Mouse (Mus musculus): ENCODE data around the gene Shisa4.

The Shisa4 gene

DNA sequence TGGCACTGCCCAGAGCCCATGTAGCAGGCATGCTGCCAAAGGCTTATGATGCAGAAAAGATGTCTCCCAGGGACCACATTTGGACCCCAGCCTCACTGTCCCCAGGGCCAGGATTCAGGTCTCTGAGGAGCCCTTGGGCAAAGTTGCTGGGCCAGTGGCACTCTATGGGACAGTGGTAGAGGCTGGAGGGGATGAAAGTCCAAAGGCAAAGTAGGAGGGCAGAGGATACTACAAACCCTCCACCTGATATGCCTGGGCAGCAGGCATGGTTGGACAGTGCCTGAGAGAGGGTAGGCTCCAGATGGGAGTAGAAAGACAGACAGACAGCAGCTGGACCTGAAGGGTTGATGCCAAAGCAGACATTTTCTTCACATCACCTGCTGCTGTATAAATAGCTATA is 8.7 kb downstream of the Shisa4 start:
- no peak for DNase-seq (ENCODE audit: low spot score)

- DNase-seq (ENCODE audit: low spot score) = no peak
Observed at GRCm38 (mm10) chr1:135363446-135363845, 11.6 kb downstream of the Shisa4 start.

DNA sequence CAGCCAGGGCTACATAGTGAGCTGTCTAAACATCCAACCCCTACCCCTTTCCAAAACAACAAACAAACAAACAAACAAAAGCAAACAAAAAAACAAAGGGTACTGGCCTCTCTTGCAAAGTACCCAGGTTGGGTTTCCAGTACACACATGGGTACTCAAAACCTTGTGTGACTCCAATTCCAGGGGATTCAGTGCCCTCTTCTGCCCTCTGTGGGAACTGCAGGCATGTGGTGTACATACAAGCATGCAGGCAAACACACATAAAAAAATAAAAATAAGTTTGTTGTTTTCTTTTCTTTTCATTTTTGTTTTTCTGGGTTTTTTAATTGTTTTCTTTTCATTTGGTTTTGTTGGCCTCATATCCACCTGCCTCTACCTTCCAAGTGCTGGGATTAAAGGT is 12.9 kb downstream of the Shisa4 start:
- no peak for DNase-seq (ENCODE audit: low spot score)

DNA sequence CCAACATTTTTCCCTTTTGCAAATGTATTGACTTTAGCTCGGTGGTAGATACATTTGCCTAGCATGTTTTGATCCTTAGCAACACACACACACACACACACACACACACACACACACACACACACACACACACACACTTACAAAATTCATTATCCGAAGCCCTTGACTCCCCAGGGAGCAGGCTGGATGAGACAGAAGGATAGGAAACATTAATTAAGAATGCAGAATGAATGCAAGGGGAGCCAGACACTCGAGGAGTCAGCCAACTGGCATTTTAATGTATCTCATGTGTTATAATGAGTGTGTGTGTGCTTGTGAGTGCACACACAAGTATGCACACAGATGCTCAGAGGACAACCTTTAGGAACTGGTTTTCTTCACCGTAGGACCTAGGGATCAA is 13.5 kb downstream of the Shisa4 start:
- DNase-seq (ENCODE audit: low spot score) = no peak

GRCm38 (mm10) chr1:135359071-135359470 is 16.0 kb downstream of the Shisa4 start:
- DNase-seq (ENCODE audit: low spot score) = no peak

DNA sequence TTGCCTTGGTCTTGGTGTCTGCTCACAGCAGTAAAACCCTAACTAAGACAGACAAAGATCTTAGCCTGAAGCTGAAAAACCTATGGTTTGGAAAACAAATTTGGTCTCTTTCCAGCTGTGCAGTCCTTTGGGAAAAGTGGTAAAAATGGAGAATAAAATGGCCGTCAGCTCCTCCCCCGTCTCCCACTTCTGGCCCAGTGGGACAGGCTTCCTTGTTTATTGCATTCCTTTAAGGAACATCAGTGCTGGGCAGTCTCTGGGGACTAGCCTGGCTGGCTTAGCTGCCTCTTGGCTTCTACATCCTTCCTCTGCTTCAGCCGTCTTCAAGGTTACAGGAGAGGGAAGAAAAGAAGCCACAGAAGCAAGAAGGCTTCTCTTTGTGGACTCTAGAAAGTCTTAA is 23.1 kb downstream of the Shisa4 start:
- no peak for DNase-seq (ENCODE audit: low spot score)

DNA sequence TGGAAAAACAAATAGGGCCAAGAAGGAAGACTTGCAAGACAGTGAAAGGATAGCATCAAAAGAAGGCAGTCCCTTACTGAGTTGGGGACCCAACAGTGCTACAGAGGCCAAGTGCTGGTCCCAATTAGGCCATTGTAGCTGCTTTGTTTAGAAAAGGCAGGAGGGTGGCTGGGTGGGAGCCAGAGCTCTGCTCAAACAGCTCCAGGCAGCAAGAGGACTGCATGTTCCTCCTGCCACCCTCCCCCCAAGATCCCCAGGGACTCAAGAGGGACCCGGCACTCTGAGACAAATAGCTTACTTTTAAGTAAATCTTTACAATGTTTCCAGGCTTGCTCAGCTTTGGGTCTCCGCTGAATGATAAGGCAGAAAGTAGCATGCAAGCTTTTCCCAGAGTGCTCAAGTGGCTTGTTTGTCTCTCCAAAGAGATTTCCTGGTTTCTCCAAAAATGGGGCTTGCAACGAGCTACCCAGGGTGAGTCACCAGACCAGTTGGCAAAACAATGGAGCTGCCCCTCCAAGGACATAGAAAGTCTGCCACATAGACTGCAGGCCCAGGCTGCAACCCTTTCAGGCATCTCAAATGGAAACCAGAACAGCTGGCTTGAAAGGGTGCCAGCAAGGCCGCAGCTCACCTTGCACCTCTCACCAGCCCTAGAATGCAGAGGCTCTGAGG is 27.4 kb downstream of the Shisa4 start:
- DNase-seq (ENCODE audit: low spot score) = no peak

- no peak for DNase-seq (ENCODE audit: low spot score)
Observed at GRCm38 (mm10) chr1:135346891-135347290, 28.1 kb downstream of the Shisa4 start.

- no peak for DNase-seq (ENCODE audit: low spot score)
Observed at GRCm38 (mm10) chr1:135344026-135344425, 31.0 kb downstream of the Shisa4 start.

DNA sequence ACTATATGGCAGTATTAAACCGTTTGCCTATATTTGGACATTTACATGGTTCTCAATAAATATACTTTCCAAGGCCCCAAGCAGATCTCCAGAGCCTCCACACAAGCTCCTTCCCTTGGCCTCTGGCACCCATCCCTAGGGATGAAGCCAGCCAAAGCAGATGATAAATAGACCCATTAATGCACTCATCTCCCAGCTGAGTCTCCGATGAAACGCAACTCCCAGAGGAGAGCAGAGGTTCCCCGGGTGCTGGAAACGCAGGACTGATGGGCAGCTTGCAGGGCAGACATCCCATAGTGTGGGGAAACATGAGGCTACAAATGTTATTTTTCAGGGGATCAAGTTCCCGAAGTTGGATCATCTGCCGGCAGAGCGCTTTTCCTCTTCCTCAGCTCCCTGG is 33.1 kb downstream of the Shisa4 start:
- no peak for DNase-seq (ENCODE audit: low spot score)

- DNase-seq (ENCODE audit: low spot score) = no peak
Observed at GRCm38 (mm10) chr1:135330578-135330977, 44.5 kb downstream of the Shisa4 start.

DNA sequence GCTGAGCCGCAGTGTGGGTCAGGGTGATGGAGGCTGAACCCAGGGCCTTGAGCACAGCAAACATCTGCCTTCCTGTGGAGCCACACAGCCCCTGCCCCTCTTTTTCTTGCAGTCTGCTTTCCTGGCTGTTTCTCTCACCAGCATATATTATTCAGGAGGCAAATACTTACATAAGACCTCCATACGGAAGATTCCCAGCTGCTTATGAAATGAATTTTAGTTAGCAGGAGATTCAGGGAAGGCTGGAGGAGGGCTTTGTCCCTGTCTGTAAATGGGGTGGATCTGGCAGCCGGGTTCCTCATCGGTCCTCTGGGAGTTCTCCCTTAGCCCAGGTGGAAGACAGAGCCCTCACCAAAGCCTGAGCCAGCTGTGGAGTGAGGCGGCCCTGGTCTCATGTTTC is 46.7 kb downstream of the Shisa4 start:
- no peak for DNase-seq (ENCODE audit: low spot score)

DNA sequence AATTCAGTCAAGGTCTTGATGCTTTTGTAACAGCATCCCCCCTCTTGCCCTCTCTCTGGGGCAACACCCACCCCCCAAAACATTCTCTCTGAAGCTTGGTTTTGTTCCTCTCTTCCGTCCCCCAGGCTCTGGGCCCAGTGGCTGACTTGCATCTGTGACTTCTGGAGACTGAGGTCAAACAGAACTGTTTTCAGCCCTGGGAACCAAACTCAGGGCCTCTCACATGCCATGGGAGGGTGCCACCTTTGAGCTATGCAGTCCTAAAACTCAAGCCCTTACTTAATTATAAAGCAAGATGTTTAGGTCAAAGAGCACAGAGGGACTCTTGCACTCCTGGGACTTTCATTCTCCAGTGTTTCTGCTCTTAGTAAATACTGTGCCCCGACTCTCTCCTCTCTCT is 49.1 kb downstream of the Shisa4 start:
- no peak for DNase-seq (ENCODE audit: low spot score)

- peak; percentile 90 for DNase-seq (ENCODE audit: low spot score)
Observed at GRCm38 (mm10) chr1:135324571-135324970, 50.5 kb downstream of the Shisa4 start, which contains the start of gene Lmod1. Gene Lmod1 (plus strand): TSS chr1:135324807.

DNA sequence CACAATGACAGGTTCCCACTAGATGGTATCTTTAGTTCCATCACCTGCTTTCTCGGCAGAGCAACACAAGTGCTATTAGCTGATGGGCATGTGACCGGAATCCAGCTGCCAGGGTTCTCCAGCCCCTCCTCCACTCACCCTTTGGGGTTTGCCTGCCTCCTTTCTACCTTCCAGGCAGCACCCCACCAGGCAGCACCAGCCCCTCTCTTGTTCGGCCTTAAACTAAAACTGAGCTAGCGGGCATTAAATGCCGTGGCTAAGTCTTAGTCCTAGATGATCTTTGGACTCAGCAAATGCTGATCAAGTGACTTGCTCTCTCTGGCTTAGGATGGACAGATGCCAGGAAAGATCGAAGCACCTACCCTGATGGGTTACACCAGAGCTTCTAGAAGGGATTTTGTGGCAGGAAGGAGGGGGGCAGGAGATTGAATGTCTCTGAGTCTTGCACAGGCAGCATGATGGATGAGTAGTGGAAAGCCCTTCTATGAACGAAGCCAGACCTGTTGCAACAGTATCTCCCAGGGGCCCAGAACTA is 51.6 kb downstream of the Shisa4 start:
- no peak for DNase-seq (ENCODE audit: low spot score)
